Mouse (Mus musculus): Measurements from ENCODE around the gene Khsrp.

Gene Khsrp

DNA sequence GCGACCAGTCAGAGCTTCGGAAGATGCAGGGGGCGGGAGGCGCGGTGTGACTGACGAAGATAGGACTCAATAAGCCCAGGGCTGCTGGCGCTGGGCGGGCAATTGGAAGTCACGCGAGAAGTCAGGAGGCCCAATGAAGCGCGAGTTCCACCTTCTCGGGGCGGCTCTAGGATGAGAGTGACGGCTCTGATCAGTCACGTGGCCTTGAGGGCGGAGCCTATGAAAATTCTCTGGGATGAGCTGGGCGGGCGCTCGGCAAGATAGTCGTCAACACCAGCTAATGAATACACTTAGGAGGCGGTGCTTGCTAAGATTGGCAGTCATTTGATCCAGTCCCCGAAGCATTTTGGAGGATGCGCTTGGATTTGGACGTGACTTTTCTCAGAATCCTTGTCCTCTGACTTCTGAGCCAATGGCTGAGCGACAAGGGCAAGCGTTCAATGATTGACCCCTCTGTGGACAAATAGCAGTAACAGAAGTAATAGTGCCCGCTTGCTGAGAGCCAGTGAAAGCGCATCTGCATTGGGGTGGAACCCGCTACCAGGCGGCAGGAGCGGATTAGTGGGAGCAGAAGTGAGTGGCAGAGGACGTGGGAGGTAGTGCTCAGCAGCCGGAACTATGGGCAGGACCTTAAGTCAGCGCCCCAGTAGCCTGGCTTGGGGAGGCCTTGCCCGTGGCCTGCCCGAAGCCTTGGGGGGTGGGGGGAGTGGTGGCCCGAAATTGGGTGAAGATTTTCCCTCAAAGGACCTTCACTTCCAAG, 519 bp upstream of the Khsrp start:
- peak; percentile 100 for DNase-seq (ENCODE audit: low read depth, low spot score)

DNA sequence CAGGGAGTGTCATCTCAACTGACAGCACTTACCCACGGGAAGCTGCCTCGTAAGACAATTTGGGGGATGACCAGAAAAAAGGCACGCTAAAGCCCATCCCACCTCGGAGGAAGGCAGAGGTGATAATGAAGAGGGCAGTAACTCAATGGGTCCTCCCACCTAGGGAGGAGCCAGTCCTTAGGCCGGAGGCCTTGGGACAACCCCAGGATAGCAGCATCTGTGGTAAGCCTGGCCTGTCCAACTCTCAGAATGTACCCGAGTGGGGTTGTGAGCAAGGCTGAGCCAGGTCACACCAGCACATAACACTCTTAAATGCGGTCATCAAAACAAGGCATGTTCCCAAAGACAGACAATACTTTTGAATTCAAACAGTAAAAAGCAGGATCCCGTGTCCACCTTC, 1.6 kb downstream of the Khsrp start:
- peak; percentile 63 for DNase-seq (ENCODE audit: low read depth, low spot score)

DNA sequence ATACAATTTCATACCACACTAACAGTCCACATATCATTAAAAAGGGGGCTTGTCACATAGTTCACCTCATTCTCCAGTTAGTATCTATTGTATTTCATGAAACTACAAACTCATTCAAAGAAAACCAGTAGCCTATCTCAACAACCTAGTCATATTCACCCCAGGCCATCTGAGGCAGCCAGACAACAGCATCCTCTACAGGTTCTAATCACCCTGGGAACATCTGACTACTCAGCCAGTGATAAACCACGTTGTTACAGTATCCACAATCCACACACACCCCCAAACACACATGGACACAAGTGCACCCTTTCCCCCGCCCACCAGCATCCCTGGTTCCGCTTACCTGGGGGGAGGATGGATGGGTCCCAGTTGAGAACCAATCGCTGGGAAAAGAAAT, 3.9 kb downstream of the Khsrp start:
- DNase-seq (ENCODE audit: low read depth, low spot score) = no peak

DNA sequence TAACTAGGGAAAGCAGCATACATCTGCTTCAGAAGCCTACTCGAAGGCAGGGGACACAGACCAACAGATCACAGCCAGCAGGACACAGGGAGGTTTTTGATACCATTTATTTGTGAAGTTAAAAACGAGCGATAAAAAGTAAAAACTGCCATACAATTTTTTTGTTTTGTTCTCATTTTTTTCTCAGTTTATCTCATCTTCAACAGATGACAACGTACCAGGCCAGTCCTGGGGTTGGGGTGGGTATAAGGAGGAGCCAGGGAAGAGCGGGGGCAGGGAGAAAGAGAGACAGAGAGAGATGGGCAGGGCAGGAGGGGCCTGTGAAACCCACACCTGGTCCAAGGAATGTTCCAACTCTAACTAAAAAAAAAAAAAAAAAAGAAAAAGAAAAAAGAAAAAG, 10.4 kb downstream of the Khsrp start:
- DNase-seq (ENCODE audit: low read depth, low spot score) = no peak

DNA sequence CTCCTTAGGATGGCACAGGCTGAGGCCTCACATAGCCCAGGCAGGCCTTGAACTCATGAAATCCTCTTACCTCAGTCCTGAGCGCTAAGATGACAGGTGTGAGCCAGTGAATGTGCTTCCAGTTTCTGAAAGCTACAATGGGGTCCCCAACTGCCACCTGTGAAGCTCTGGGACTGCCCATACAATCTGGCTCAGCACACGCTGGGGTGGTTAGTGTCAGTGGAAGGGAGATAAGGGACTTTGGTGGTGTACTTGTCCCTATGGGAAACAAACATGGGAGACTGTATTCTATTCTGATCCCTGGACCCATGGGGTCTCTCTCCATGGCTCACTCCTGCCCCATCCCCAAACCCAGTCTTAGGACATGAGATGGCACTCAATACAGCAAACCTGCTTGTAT, 11.6 kb downstream of the Khsrp start:
- DNase-seq (ENCODE audit: low read depth, low spot score) = no peak

DNA sequence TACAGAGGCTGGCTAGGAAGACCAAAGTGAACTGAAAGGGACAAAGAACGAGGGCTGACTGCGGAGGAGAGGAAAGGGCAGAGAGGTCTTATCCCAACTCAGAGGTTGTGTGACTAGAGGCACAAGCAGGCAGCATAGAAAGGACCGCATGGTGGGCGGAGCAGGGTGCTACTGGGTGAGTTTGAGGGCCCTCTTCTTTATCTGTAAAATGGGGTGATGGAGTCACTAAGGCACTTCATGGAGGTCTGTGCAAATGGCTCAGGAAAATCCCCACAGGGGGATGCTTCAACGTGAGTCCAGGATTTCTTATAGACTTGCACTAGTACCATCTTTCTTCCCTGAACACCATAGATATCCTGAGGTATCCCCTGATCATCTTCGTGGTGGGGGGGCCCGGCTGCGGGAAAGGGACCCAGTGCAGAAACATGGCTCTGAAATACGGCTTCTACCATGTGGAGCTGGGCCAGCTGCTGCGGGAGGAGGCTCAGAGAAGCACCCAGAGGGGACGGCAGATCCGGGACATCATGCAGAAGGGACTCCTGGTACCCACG, 19.0 kb downstream of the Khsrp start:
- no peak for DNase-seq (ENCODE audit: low read depth, low spot score)

DNA sequence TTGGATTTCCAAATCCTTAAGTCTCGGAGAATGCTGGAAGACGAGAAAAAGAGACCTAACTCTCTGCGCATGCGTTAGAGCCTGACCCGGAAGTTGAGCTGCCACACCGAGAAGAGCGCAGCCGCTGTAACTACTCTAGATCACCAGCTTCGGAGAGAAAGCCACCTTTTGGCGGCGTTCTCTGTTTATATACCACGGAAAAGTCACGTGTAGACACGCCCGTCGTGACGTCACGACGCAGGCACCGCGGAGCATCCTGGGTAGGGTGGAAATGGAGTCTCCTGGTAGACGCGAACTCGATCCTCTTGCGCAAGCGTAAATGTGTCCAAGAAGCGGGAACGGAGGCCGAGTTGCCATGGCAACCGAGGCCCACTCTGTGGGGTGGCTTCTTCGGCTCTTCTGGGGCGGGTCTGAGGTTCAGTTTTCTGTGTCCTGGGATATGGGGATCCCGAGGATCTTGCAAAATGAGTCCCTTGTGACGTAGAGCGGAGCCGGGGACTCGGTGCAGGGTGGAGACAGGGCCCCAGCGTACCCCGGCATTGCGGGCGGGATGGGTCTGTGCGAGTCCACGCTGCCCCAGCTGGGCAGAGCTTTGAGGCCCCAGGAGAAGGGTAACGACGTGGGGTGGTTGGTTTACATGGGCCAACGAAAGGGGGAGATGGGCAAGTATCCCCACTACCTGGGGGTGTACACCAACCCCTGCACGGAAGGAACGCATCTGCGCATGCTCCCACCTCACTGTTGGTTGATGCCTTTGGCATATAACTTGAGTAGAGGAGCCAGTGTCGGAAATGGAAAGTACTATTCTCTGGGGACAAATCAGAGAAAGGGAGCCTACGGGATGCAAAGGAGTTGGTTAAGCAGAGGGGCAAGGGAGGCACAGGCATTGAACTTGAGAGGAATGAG, 19.8 kb downstream of the Khsrp start, which contains the start of the genes Gtf2f1 and Gm17949:
TSS of gene Gtf2f1 (minus strand) at position 53 of the 906 bp plus-strand sequence.
TSS of gene Gm17949 (plus strand) at position 234 of the 906 bp plus-strand sequence.
- peak; percentile 99 for DNase-seq (ENCODE audit: low read depth, low spot score)

DNA sequence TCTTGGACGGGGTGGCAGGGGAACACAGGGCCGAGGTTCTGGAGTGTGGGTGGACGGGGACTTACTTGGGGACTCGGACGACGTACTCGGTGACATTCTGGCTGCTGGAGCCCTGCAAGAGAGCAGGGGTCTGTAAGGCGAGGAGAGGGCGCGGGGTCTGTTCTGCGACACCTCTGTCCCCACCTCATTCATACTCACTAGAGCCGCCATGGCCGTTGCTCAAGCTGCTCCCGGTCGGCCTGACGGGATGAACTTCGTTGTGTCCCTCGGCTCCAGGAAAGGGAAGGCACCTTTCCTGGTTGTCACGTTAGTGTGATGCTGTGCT, 20.4 kb downstream of the Khsrp start:
- DNase-seq (ENCODE audit: low read depth, low spot score) = no peak

DNA sequence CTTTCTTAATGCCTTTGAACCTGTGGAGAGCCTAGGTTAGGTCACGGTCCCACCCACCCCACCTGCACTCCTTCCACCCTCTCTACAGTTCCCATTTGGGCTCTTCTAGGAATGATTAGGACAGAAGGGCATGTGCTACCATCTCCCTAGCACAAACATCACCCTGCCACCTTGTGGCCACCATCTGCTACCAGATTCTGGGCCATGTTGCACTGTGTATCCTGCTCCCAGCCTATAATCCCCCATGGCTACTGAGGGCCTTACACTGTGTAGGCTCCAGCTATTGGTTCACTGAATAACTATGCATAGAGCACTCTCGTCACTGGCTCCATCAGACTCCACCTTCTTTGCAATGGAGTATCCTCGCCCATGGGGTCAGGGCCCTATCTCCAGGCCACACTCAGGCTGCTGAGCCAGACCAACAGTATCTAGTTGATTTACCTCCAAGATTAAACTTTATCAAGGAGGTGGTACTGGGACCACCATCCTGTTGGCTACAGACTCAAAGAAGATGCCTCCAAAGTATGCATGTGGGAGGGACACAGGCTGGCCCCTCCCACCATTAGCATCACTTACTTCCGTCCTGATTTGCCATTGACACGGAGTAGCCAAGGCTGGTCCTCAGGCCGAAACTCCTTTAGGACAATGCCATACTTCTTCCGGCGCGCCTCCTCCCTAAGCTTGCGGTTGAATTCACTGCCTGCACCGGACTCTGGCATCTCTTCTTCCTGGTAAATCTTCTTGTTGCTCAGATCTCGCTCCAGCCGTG, 24.0 kb downstream of the Khsrp start:
- DNase-seq (ENCODE audit: low read depth, low spot score) = peak; percentile 86

DNA sequence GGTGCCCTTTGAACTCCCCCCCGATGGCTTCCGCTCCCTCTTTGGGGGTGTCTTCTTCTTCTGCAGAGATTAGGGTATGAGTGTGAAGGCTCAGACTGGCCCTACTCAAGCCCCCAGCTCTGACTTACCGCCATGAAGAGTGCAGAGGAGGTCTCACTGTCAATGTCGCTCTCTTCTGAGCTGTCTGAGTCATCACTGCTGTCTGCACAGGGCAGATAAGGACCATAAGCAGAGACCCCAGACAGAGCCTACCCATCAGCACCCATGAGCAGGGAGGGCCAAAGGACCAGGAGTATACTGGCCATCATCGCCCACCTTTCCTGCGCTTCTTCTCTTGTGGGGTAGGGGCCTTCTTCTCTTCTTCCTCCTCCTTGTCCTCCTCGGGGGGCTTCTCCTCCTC, 27.3 kb downstream of the Khsrp start:
- no peak for DNase-seq (ENCODE audit: low read depth, low spot score)

DNA sequence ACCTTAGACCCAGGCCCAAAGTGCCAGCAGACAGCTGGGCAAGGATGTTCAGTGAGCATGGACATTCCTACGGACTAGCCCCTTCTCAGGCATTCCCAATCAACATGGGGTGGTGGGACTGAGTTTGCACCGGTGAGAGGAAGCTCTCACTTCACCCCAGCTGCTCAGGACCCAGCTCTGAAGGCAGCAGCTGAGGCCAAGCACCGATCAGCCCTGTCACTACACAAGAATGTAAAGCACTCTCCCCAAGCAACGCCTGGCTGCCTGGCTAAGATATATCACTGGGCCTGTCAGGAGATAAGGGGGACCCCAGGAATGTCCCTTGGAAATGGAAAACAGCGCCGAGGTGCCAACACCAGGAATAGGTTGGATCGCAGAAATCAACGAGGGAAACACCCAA, 30.1 kb downstream of the Khsrp start:
- DNase-seq (ENCODE audit: low read depth, low spot score) = no peak

DNA sequence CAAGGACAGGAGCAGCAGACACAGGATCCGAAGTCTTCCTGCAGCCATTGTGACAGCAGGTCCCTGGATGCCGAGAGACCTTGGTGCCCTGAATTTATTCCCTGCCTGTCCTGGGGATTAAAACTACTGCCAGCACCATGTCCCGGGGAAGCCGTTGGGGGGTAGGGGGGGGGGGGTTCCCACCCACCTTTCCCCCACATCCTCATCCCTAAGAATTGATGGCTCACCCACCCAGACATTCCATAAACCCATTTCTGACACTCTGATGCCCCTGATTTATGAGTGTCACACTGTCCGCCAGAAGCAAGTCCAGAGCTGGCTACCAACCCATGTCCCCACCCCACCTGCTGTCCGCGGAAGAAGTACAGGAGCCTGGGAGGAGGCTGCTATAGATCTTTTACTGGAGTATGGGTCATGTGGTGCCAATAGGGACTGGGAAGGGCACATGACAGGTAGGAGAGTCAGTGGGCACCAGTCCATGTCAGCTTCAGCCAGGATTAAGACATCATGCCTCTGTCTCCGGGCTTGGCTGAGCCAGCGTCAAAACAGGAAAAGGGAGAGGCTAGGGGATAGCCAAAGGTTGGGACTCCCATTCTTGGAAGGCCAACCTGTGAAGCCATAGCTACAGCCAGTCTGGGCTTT, 31.2 kb downstream of the Khsrp start, which contains the start of gene Pspn:
TSS of gene Pspn (minus strand) at position 51 of the 642 bp plus-strand sequence.
- DNase-seq (ENCODE audit: low read depth, low spot score) = no peak

DNA sequence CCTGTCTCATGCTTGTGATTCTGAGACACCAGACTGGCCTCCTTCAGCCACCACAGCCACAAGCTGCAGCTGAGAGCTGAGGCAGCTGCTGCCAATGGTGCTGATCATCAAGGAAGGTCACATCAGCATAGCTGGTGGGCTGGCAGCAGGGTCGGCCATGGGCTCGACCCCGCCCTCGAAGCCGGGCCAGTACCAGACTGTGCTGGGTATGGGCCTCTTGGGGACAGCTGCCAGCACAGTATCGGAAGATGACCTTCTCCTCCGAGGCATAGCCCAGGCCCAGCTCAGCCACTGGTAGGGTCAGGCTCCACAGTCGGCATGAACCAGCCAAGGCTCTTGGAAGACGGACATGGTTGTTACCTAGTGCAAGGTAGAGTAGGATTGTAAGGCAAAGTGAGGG, 31.9 kb downstream of the Khsrp start:
- DNase-seq (ENCODE audit: low read depth, low spot score) = no peak

DNA sequence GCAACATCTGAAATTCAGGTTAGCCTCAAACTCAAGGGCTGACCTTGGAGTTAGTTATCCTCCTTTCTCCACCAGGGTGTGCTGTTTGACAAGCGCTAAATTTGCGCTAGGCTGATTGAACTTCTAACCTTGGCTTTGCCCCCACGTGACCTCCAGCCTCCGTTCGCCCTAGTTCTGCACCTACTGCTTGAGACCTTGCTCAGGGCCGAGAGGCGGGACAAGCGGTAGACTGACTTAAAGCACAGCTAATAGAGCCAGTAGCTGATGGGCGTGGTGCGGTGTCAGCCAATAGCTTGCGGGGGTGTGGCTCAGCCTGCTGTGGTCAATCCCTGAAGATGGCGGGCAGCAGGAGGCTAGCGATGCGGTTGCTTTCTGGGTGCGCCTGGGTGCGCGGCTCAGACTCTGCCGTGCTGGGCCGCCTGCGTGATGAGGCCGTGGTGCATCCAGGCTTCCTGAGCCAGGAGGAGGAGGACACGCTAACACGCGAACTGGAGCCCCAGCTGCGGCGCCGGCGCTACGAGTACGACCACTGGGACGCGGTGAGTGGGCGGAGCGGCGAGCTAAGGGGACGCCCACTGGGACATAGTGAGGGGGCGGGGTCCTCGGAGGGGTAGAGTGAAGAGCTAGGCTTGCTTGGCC, 34.2 kb downstream of the Khsrp start, which contains the start of gene Alkbh7:
TSS of gene Alkbh7 (plus strand) at position 311 of the 639 bp plus-strand sequence.
- peak; percentile 100 for DNase-seq (ENCODE audit: low read depth, low spot score)

DNA sequence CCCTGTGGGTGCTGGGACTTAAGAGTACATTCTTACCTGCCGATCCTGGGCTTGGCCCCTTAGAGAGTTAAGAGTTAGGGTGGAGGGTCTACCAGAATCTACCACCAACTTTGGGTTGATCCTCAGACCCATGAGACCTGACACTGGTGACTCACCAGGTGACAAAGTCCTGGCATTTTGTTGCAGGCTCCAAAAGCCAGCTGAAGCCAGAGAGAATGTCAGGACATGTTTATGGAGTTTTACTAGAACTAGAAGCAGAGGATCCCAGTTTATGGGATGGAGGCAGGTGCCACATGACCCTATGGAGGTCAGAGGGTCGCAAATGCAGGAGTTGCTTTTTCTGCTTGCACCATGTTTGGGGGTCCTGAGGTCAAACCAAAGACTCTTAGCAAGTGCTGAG, 34.8 kb downstream of the Khsrp start:
- DNase-seq (ENCODE audit: low read depth, low spot score) = no peak

DNA sequence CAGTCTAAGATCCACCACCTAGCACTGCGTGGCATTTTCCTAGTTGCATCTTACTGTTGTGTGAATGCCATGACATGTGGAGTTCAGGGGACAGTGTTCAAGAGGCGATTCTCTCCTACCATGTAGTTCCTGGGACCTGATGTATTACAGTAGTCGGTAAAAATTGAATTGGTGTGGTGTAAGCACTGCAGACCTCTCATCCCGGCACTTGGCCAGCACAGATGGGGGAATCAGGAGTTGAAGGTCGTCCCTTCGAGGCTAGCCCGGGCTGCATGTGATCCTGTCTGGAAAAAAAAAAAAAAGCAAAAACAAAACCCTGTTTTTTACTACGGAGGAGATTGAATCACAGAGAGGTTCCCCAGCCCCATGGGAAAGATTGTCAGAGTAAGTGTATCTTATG, 36.3 kb downstream of the Khsrp start:
- DNase-seq (ENCODE audit: low read depth, low spot score) = no peak

DNA sequence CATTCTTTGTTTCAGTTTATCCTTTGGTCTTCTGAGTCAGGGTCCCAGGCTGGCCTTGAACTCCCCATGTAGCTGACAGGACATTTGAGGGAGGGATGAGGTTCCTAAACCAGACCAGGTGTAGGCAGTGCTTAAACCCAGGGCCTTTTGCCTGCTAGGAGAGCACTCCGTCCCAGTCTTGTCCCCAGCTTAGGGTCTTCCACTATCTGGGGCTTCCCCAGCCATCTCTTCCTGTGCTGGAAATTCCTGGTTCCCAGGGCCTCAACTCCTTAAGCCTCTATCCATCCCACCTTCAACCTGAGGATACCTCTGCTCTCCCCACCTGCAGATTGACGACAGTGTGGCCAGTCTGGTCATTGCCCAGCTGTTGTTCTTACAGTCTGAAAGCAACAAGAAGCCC, 40.4 kb downstream of the Khsrp start:
- no peak for DNase-seq (ENCODE audit: low read depth, low spot score)

DNA sequence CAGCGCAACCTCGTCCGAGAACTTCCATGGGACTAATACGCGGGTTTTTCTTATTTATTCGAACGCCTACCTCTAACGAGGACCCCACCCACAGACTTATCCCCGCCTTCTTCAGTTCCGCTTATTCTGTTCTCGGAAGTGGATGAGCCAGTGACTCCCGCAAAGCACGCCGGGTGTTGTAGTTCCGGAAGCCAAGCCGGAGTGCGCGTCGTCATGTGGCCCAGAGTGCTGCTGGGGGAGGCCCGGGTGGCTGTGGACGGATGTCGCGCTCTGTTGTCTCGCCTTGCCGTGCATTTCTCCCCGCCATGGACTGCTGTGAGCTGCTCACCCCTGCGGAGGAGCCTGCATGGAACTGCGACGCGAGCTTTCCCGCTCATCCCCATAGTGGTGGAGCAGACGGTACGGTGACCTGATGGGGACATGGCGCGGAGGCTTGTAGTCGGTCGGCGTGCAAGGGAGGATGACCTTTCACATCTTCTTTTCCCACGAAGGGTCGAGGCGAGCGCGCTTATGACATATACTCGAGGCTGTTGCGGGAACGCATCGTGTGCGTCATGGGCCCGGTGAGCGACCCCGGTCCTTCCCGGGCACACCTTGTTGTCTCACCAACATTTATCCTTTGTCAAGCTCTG, 41.1 kb downstream of the Khsrp start, which contains the start of gene Clpp:
TSS of gene Clpp (plus strand) at position 191 of the 632 bp plus-strand sequence.
- DNase-seq (ENCODE audit: low read depth, low spot score) = peak; percentile 98

DNA sequence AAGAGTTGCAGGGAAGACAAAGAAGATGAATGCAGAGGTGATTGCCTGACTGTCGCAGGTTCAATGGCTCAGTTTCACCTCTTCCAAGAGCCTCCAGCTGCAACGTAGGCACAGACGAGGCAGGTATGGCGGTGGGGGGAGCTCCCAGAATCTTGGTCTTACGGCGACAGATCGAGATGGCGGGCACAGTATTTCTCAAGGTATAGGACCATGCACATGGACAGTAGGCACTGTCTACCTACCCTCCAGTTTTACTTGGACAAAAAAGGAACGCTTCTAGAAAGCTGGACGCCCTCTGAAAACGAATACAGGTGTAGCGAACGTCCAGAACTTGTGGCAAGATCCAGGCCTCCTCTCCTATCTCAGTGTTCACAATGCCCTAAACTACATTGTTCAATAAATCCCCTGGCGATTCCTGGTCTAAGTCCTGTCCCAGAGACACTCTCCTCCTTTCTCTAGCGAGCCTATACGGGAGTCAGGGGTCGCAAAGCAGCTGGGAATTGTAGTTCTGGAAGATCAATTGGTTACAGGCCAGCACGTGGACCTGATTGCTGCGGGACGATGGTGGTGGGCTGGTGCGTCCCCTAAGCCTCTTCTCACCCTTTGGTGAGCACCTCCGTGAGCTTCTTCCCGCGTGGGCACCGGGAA, 41.7 kb downstream of the Khsrp start:
- peak; percentile 92 for DNase-seq (ENCODE audit: low read depth, low spot score)

All from ZHBTc4 (cell line).